Mouse (Mus musculus): ENCODE results near the gene Olfr1406. TPM values are rescaled to one million over a fixed set of nuclear protein-coding genes. Genes with fewer than 3 reads are reported as not detected.
"Not testable (repeated sequence)": the region's sequence is repeated elsewhere in the genome, so short reads cannot be mapped to it uniquely, and the experiment has no call there.

The Olfr1406 gene
- not detected for total RNA-seq (2021)

DNA sequence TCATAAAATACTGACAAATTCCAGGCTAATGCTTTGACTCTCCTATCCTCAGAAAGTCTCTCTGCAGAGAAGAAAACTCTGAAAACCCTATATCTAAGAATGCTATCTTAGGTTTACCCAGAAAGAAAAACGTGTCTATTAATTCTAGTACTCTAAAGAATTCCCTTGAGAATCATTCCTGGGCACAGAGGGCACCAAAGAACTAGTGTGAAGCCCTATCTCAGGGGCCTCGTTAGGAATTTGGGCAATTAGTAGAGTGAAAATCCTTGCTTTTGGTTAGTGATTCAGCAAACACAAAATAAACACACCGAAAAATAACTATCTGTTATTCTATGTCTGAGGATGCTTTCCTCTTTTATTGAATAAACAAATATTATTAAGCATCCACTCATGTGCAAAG is at the start of gene Olfr1406:
TSS of gene Olfr1406 (minus strand) at position 101 of the 400 bp plus-strand sequence.
- DNase-seq: no peak
- intact Hi-C loops (cut with DNase I): no loop called here

DNA sequence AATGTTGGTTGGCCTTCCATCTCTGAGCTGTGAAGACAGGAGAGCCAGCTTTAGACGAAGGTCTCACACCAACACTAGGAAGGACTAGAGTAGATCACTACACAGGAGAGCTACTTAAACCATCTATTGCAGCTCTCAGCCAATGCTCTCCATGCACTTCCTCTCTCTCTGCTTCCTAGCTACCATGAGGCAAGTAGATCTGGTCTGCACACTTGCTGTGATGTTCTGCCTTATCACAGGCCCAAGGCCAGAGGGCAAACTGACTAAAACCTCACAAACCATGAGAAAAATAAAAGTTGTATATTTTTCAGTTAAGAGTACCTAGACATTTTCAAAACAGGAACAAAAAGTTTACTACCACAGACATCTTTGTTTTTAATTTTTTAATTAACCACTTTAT is 46.6 kb upstream of the Olfr1406 start:
- DNase-seq; intact Hi-C loops (cut with DNase I): not testable (repeated sequence)

DNA sequence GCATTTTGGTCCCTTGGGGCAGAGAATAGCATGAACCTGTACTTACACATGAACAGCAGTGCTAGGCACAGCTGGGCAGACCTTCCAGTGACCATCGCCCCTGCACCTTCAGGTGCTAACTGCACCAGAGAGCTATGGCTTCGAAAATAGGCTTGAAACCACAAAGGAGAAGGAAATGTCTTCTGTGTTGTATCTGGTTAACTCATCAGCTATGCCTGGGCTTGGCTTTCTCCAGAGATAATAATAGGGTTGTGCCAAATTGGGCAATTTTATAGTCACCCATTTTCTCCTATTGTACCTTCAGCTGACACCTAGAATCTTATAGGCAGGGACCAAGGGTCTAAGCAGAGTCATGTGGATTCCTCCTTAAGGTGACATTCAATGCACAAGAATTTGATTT is 36.6 kb upstream of the Olfr1406 start, which contains the start of gene Fcer1a:
TSS of gene Fcer1a (minus strand) at position 134 of the 400 bp plus-strand sequence.
- DNase-seq: no peak
- intact Hi-C loops (cut with DNase I): no loop called here

DNA sequence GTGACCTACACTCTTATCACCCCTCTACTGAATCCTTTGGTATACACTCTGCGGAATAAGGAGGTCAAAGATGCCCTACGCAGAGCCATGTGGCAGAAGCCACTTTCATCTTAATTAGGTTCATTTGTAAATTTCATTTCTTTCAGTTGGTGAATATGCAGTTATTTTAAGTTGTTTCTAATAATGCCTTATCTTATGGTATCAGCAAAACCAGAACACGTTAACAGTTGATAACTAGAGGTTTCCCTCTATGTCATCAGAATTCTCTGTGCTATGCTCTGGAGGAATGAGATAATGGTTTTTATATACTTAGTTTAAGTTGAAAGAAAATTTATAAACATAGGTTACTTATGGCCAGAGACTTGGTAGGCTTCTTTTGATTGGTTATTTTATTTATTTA is 26.0 kb upstream of the Olfr1406 start:
- intact Hi-C loops (cut with DNase I): no loop called here
- no peak for DNase-seq

DNA sequence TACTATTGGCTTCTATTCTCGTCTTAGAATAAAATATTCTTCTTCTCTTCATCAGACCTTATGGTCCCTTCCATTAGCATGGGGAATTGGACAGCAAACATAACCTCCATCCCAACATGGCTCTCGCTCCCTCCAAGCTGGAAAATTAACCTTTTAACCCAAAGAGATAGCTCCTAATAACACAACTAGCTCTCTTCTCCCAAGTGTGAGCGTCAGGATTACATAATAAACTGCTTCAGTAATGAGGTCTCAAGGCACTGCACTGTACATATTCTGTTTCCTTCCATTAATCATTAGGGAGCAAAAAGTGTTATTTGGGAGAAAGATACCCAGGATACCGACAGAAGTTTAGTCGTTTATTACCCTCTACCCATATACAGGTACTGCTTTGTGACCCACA is 21.7 kb upstream of the Olfr1406 start, which contains the start of gene Olfr1404:
TSS of gene Olfr1404 (plus strand) at position 301 of the 400 bp plus-strand sequence.
- DNase-seq: no peak
- intact Hi-C loops (cut with DNase I): no loop called here

DNA sequence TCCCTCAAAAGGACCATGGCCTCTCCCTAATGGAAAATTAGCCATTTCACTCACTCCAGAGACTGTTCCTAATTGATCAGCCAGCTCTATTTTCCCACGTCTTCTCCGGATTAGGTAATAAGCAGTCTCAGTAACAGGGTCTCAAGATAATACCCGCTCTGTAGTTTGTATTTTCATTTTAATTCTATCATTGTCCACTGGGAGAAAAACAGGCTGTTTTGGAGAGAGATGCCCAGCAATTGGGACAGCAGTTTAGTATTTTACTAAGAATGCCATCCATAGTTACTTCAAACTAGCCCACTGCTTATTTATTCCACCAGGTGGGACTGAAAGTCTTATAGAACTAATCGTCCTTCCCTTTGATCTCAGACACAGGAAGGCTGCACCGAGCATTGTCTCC is 7.1 kb upstream of the Olfr1406 start, which contains the start of gene Olfr218:
TSS of gene Olfr218 (plus strand) at position 301 of the 400 bp plus-strand sequence.
- intact Hi-C loops (cut with DNase I): no loop called here
- no peak for DNase-seq

DNA sequence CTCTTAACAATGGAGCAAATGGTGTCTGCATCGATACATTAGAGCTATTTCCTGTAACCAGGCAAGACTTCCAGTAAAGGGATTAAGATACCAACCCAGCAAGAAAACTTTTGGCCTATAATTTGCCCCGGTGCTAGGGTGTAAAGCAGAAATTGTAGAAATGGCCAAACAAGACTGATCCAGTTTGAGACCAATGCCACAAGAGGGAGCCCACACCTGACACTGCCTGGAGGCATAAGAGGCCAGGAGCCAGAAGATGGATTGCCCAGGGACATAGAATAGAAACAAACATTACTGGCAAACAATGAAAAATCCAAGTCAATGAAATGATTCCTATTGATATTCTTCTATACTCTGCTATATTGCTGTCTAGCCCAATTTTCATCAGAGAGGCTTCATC is 5.9 kb upstream of the Olfr1406 start:
- DNase-seq: no peak
- intact Hi-C loops (cut with DNase I): no loop called here

DNA sequence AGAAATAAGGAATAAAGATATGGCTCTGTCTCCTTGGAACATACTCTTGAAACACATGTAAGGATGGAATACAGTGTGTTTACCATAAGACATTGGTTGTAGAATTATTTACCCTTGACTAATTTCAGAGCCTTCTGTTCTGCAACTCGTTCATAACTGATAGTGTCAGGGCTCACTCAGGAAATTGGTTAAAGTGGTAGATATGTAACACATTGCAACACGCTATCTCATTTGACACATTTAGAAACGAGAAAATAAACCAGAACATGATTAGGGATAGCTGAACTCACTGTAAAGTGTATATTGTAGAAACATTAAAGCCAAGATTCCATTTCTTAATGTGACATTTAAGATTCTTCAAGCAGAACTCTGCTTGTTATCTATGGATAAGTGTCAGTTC is 1.6 kb upstream of the Olfr1406 start:
- no peak for DNase-seq
- intact Hi-C loops (cut with DNase I): no loop called here

DNA sequence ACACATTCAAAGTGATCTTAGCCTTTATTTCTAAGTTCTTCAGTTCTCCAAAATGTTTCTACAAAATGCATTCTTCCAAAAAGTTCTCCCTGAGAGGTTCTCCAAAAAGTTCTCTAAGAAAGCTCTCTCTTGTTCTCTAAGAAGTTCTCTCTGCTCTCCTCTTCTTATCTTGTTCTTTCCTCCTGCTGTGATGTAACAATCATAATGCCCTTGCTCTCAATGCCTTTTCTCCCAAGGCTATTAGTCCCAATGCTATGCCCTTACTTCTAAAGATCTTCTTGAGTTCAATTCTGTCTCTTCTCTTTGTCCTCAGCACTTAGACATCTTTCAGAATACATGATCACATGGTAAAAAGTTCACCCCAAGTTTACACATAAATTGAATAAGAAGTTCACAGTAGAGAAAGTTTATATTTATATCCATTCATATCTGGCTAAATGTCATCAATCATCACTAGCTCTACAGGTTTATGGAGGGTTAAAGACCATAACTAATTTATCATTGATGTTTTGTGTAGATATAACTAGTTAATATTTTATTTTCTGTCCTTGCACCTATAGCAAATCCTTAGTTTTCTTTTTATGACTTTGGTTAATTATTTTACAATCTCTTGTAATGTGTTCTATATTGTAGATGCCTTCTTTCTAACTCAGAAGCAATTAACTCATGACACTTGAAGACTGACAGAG is 16.1 kb downstream of the Olfr1406 start:
- DNase-seq: no peak
- intact Hi-C loops (cut with DNase I): no loop called here

DNA sequence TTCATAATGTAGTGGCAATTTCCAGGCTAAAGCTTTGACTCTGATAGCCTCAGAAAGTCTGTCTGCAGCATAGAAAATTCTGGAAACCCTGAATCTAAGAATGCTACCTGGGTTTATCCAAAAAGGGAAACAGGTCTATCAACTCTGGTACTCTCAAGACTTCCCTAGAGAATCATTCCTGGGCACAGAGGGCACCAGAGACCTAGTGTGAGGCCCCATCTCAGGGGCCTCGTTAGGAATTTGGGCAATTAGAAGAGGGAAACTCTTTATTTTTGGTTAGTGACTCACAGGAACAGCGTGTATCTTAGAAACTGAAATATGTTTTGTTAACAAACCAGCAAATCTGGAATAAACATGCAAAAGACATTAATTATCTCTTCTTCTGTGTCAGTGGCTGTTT is 53.2 kb downstream of the Olfr1406 start, which contains the start of gene Olfr1408:
TSS of gene Olfr1408 (minus strand) at position 101 of the 400 bp plus-strand sequence.
- intact Hi-C loops (cut with DNase I): no loop called here
- DNase-seq: no peak

Other genes with a start within 250 kb of the Olfr1406 start
- gene Olfr16, start 240.2 kb downstream of the Olfr1406 start, total RNA-seq (2021): not detected
- gene Olfr1408, start 53.3 kb downstream of the Olfr1406 start, total RNA-seq (2021): not detected
- not detected for gene Olfr218, start 7.2 kb upstream of the Olfr1406 start, total RNA-seq (2021)
- gene Olfr1404, start 21.8 kb upstream of the Olfr1406 start, total RNA-seq (2021): not detected
- gene Fcer1a, start 36.6 kb upstream of the Olfr1406 start, total RNA-seq (2021): not detected
- gene Olfr418, start 75.4 kb upstream of the Olfr1406 start, total RNA-seq (2021): not detected
- not detected for gene Mptx2, start 87.1 kb upstream of the Olfr1406 start, total RNA-seq (2021)
- under 1 TPM; 0.53 to 0.74 TPM for gene Ackr1, start 143.1 kb upstream of the Olfr1406 start, total RNA-seq (2021)
- gene Aim2, start 160.2 kb upstream of the Olfr1406 start, total RNA-seq (2021): 1 to 10 TPM; 1.3 to 1.5 TPM
- 1 to 10 TPM; 2.5 TPM for gene Cadm3, start 177.1 kb upstream of the Olfr1406 start, total RNA-seq (2021)

All from heart, postnatal 10 days (tissue).